Mouse (Mus musculus): Measurements from ENCODE around the gene Prkcb. TPM values are rescaled to one million over a fixed set of nuclear protein-coding genes. Genes with fewer than 3 reads are reported as not detected.

The Prkcb gene
- polyA plus RNA-seq, 1 experiment from 2014 or later = 170 TPM

DNA sequence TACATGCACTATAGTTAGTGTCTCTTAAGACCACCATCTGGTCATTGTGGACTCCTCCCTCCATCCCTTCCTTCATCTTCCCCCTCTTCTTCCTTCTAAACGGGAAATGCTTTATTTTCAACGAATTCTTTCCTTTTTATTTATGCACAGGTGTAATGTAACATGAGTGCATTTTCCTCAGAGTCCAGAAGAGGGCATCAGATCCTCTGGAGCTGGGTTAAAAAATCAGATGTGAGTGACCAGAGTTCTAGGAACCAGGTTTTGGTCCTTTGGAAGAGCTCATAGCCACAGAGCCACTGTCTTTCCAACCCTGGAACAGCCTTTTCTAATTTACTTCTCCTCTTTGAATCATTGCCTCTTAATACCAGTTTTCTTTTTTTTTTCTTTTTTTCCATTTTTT lies 6.0 kb upstream of the Prkcb start:
- H3K36me3 ChIP-seq (ENCODE audit: control insufficient read depth, insufficient read depth, low read length) = no peaks in the 10 kb centered on the region
- no peak overlapping the region for H3K9ac ChIP-seq (replicated peaks; ENCODE audit: low read depth, low read length)
- ATAC-seq (ENCODE audit: low read depth) = no peak

DNA sequence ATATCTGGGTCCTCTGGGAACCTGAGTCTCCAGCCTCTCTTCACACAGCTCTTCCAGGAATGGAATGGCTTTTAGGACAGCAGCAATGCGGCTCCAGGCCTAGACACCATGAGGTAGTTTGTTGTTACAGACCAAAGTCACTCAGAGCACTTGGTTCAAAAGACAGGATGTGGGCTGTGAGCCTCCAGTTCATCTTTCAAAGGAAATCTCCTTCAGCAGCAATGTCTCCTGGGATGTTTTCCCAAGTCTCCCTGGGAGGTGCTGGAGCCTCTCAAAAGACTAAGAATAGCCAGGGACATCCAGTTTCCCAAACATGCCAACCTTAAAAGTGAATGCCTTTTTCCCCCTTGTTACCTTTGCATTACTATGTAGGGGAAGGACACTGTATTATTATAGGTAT lies 1.3 kb upstream of the Prkcb start:
- no peaks in the 10 kb centered on the region for H3K27me3 ChIP-seq (ENCODE audit: control insufficient read depth, insufficient read depth, low read length)
- 58% methylated on average over 1 of the region's 1 CpGs for WGBS
- H3K9me3 ChIP-seq (ENCODE audit: control insufficient read depth, low read length) = no peaks in the 10 kb centered on the region
- H3K9ac ChIP-seq (replicated peaks; ENCODE audit: low read depth, low read length) = no peak overlapping the region
- H3K36me3 ChIP-seq (ENCODE audit: control insufficient read depth, insufficient read depth, low read length) = no peaks in the 10 kb centered on the region
- peaks cover 8% of the 10 kb centered on the region for H3K4me1 ChIP-seq (ENCODE audit: control insufficient read depth, insufficient read depth, low read length)
- ATAC-seq (ENCODE audit: low read depth) = no peak
- H3K4me3 ChIP-seq (ENCODE audit: low read depth, low read length) = no peak overlapping the region
- no peak overlapping the region for H3K4me2 ChIP-seq (ENCODE audit: low read depth, low read length)
- H3K27ac ChIP-seq (ENCODE audit: low read depth, low read length) = no peak overlapping the region

More for the DNA sequence above, 6.0 kb upstream of the Prkcb start:
- H3K4me2 ChIP-seq (ENCODE audit: low read depth, low read length) = no peak overlapping the region
- no peak overlapping the region for H3K4me3 ChIP-seq (ENCODE audit: low read depth, low read length)
- no peaks in the 10 kb centered on the region for H3K4me1 ChIP-seq (ENCODE audit: control insufficient read depth, insufficient read depth, low read length)
- H3K9me3 ChIP-seq (ENCODE audit: control insufficient read depth, low read length) = no peaks in the 10 kb centered on the region
- H3K27ac ChIP-seq (ENCODE audit: low read depth, low read length) = no peak overlapping the region
- WGBS = 84% methylated on average over 2 of the region's 2 CpGs
- H3K27me3 ChIP-seq (ENCODE audit: control insufficient read depth, insufficient read depth, low read length) = no peaks in the 10 kb centered on the region

DNA sequence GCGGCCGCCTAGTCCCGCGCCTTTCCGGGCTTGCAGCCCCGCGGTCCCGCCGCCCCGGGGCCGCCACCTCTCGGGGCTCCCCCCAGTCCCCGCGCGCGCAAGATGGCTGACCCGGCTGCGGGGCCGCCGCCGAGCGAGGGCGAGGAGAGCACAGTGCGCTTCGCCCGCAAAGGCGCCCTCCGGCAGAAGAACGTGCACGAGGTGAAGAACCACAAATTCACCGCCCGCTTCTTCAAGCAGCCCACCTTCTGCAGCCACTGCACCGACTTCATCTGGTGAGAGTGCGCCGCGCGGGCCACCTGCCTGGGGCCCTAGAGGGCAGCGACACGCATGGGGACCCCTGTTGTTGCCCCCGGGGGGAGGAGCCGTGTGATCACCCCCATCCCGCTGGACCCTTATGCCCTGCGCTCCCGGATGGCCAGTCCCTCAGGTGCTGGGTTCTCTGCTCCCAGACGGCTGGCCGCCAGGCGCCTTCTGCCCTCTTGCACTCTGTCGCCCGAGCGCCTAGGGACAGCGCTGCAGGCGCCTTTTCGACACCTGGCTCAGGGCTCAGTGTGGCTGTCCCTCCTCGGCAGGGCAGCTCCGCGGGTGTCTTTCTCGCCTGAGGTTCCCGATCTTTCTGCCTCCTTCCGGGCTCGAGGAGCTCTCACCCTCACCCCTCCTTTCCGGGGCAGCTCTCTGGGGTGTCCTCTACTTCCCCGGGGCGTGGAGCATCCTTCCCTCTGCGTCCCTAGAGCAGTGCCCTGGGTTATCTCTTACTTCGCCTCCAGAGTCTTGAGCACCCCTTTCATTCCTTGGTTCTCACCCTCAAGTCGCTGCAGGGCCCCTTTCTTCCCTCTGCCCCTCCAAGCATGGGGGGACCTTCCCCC lies 926 bp downstream of the Prkcb start:
- no peaks in the 10 kb centered on the region for H3K36me3 ChIP-seq (ENCODE audit: control insufficient read depth, insufficient read depth, low read length)
- H3K27me3 ChIP-seq (ENCODE audit: control insufficient read depth, insufficient read depth, low read length) = no peaks in the 10 kb centered on the region
- peaks cover 8% of the 10 kb centered on the region for H3K4me1 ChIP-seq (ENCODE audit: control insufficient read depth, insufficient read depth, low read length)
- 0% methylated on average over 63 of the region's 66 CpGs for WGBS
- H3K27ac ChIP-seq (ENCODE audit: low read depth, low read length) = 0 out of 2 replicates have a peak overlapping the region, but pooled peaks have one; percentile 36
- no peaks in the 10 kb centered on the region for H3K9me3 ChIP-seq (ENCODE audit: control insufficient read depth, low read length)
- peak overlapping the region; percentile 64 for H3K4me3 ChIP-seq (ENCODE audit: low read depth, low read length)
- H3K4me2 ChIP-seq (ENCODE audit: low read depth, low read length) = peak overlapping the region; percentile 55
- H3K9ac ChIP-seq (replicated peaks; ENCODE audit: low read depth, low read length) = peak overlapping the region; percentile 39
- peak; percentile 68 for ATAC-seq (ENCODE audit: low read depth)

DNA sequence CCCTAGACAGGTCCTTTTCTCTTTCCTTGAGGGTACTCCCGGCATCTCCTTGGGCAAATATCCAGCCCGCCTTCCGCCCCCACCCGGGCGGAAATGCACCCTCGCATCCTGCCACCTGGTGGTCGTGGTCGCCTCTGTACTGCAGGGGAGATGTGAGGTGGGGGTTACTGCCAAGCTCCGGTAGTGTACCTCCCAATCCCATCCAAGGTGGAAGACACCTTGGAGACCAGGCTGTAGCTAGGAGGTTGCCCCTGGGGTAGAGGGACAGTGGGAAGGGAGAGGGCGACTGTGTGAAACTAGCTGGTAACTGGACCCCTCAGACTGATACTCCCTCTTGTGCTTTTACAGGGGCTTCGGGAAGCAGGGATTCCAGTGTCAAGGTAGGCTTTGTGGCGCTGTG lies 1.6 kb downstream of the Prkcb start:
- ATAC-seq (ENCODE audit: low read depth) = peak; percentile 15; the same call in 1 of the 2 replicates
- no peaks in the 10 kb centered on the region for H3K27me3 ChIP-seq (ENCODE audit: control insufficient read depth, insufficient read depth, low read length)
- H3K4me1 ChIP-seq (ENCODE audit: control insufficient read depth, insufficient read depth, low read length) = peaks cover 8% of the 10 kb centered on the region
- H3K9me3 ChIP-seq (ENCODE audit: control insufficient read depth, low read length) = no peaks in the 10 kb centered on the region
- H3K4me2 ChIP-seq (ENCODE audit: low read depth, low read length) = peak overlapping the region; percentile 55
- peak overlapping the region; percentile 39 for H3K9ac ChIP-seq (replicated peaks; ENCODE audit: low read depth, low read length)
- WGBS = 11% methylated on average over 12 of the region's 12 CpGs
- H3K36me3 ChIP-seq (ENCODE audit: control insufficient read depth, insufficient read depth, low read length) = no peaks in the 10 kb centered on the region
- H3K4me3 ChIP-seq (ENCODE audit: low read depth, low read length) = peak overlapping the region; percentile 64
- H3K27ac ChIP-seq (ENCODE audit: low read depth, low read length) = no peak overlapping the region

DNA sequence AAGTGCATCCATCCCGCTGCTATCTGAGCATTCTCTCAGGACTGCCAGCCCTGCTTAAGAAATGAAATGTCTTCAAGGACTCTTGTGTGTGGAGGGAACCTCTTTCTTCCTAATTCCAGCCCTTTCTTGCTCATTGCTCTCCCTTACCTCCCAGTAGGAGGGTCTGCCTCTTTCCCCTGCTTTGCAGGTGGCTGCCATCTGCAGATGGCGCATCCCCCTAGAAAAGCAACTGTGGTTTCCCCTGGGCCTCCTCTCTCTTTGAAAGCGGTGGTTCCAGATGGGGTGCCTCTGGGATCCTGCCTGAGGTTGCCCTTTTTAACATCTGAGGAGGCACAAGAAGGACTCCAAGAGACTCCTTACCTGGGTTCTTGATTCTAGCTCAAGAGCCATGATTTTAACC lies 2.2 kb downstream of the Prkcb start:
- Histone ChIP-seq H3K36me3 (ENCODE audit: control insufficient read depth, insufficient read depth, low read length) (no peaks in the 10 kb centered on the region), H3K4me3 (ENCODE audit: low read depth, low read length) (peak overlapping the region; percentile 64), H3K9ac (replicated peaks; ENCODE audit: low read depth, low read length) (no peak overlapping the region; the same call in 1 of the 2 replicates), H3K4me1 (ENCODE audit: control insufficient read depth, insufficient read depth, low read length) (peaks cover 8% of the 10 kb centered on the region), H3K9me3 (ENCODE audit: control insufficient read depth, low read length) (no peaks in the 10 kb centered on the region), H3K4me2 (ENCODE audit: low read depth, low read length) (peak overlapping the region; percentile 55), H3K27ac (ENCODE audit: low read depth, low read length) (no peak overlapping the region), H3K27me3 (ENCODE audit: control insufficient read depth, insufficient read depth, low read length) (no peaks in the 10 kb centered on the region)
- ATAC-seq (ENCODE audit: low read depth) = no peak
- WGBS = 47% methylated on average over 3 of the region's 3 CpGs

DNA sequence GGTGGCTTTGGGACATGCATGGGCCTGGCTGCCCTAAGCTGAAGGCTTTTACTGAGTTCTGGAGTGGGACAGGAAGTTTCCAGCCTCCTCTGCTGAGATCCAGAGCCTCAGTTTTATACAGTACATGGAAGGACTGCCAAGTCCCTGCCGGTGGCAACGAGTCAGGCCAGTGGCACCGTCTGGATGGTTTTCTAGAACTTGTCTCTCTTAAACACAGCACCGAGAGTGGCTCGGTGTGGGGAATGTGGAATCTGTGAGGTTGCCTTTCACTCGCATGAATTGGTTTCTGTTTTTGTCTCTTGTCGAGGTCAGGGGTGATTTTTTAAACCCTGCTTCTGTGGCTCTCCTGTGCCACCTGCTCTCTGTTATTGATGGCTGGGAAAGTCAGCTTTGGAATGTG lies 3.6 kb downstream of the Prkcb start:
- WGBS = 60% methylated on average over 7 of the region's 7 CpGs
- Histone ChIP-seq H3K9ac (replicated peaks; ENCODE audit: low read depth, low read length) (no peak overlapping the region), H3K4me2 (ENCODE audit: low read depth, low read length) (no peak overlapping the region), H3K27ac (ENCODE audit: low read depth, low read length) (no peak overlapping the region), H3K27me3 (ENCODE audit: control insufficient read depth, insufficient read depth, low read length) (no peaks in the 10 kb centered on the region), H3K4me1 (ENCODE audit: control insufficient read depth, insufficient read depth, low read length) (peaks cover 8% of the 10 kb centered on the region), H3K9me3 (ENCODE audit: control insufficient read depth, low read length) (no peaks in the 10 kb centered on the region), H3K36me3 (ENCODE audit: control insufficient read depth, insufficient read depth, low read length) (no peaks in the 10 kb centered on the region), H3K4me3 (ENCODE audit: low read depth, low read length) (no peak overlapping the region)
- ATAC-seq (ENCODE audit: low read depth) = no peak

DNA sequence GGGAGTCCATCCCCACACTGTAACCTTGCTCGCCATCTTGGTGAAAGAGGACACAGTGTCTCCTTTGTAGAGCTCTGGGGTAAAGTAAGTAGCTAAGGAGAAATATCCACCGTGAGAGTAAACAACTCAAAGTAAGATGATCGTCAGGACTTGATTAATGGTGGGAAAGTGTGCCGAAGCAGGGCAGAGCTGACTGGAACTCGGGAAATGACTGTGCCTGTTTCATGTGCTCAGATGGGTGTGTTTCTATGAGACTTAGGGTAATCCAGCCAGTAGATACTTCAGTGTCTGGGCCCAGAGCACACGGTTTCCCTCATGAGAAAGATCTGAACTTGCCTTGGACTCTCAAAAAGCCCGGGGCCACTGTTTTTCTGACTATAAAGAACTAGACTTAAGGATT lies 5.6 kb downstream of the Prkcb start:
- ATAC-seq (ENCODE audit: low read depth) = no peak
- H3K9me3 ChIP-seq (ENCODE audit: control insufficient read depth, low read length) = no peaks in the 10 kb centered on the region
- no peaks in the 10 kb centered on the region for H3K36me3 ChIP-seq (ENCODE audit: control insufficient read depth, insufficient read depth, low read length)
- H3K4me1 ChIP-seq (ENCODE audit: control insufficient read depth, insufficient read depth, low read length) = peaks cover 8% of the 10 kb centered on the region; the same call in 1 of the 2 replicates
- H3K9ac ChIP-seq (replicated peaks; ENCODE audit: low read depth, low read length) = no peak overlapping the region
- no peak overlapping the region for H3K27ac ChIP-seq (ENCODE audit: low read depth, low read length)
- 78% methylated on average over 7 of the region's 7 CpGs for WGBS
- H3K27me3 ChIP-seq (ENCODE audit: control insufficient read depth, insufficient read depth, low read length) = no peaks in the 10 kb centered on the region
- H3K4me3 ChIP-seq (ENCODE audit: low read depth, low read length) = no peak overlapping the region
- no peak overlapping the region for H3K4me2 ChIP-seq (ENCODE audit: low read depth, low read length)

DNA sequence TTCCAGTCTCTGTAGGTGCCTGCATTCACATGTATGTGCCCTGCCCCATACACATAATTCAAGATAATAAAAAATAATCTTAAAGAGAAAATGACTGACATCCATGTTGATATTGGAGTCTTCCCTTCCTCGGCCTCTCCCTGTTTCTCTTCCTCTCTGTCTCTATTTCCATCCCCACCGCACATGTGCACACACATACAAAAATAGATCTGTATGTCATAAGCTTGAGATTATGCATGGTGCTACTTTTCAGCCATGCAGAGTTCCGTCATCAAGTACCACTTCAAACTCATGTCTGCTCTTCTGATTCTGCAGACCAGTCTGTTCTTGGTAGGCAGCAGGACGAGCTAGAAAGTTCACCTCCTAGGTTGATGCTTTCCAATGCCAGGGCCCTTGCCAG lies 6.8 kb downstream of the Prkcb start:
- WGBS = 91% methylated on average over 4 of the region's 4 CpGs
- H3K27me3 ChIP-seq (ENCODE audit: control insufficient read depth, insufficient read depth, low read length) = no peaks in the 10 kb centered on the region
- H3K9ac ChIP-seq (replicated peaks; ENCODE audit: low read depth, low read length) = no peak overlapping the region
- H3K4me3 ChIP-seq (ENCODE audit: low read depth, low read length) = no peak overlapping the region
- H3K4me1 ChIP-seq (ENCODE audit: control insufficient read depth, insufficient read depth, low read length) = peaks cover 3% of the 10 kb centered on the region; the same call in 1 of the 2 replicates
- H3K9me3 ChIP-seq (ENCODE audit: control insufficient read depth, low read length) = no peaks in the 10 kb centered on the region
- ATAC-seq (ENCODE audit: low read depth) = no peak
- H3K27ac ChIP-seq (ENCODE audit: low read depth, low read length) = no peak overlapping the region
- no peaks in the 10 kb centered on the region for H3K36me3 ChIP-seq (ENCODE audit: control insufficient read depth, insufficient read depth, low read length)
- no peak overlapping the region for H3K4me2 ChIP-seq (ENCODE audit: low read depth, low read length)

DNA sequence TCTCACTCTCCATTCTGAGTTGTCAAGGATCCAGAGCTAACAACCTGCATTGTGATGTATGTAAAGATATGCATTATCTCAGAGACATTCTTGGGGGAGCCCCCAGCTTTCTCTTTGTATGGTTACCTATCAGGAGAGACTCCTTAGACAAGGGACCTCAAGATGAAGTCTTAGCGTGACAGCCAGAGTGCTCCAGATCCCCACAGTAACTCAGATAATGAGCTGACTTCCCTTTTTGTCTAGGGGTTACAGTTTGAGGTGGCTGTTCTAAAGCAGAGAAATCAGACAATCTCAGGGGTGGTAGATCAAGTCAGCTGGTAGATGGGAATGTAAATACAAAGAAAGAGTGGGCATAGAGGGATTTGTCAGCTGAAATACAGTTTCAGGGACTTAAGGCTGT lies 7.8 kb downstream of the Prkcb start:
- H3K4me3 ChIP-seq (ENCODE audit: low read depth, low read length) = no peak overlapping the region
- no peak overlapping the region for H3K4me2 ChIP-seq (ENCODE audit: low read depth, low read length)
- 85% methylated on average over 1 of the region's 1 CpGs for WGBS
- H3K27me3 ChIP-seq (ENCODE audit: control insufficient read depth, insufficient read depth, low read length) = no peaks in the 10 kb centered on the region
- no peaks in the 10 kb centered on the region for H3K36me3 ChIP-seq (ENCODE audit: control insufficient read depth, insufficient read depth, low read length)
- no peak for ATAC-seq (ENCODE audit: low read depth)
- no peaks in the 10 kb centered on the region for H3K9me3 ChIP-seq (ENCODE audit: control insufficient read depth, low read length)
- H3K9ac ChIP-seq (replicated peaks; ENCODE audit: low read depth, low read length) = no peak overlapping the region
- H3K4me1 ChIP-seq (ENCODE audit: control insufficient read depth, insufficient read depth, low read length) = no peaks in the 10 kb centered on the region
- H3K27ac ChIP-seq (ENCODE audit: low read depth, low read length) = no peak overlapping the region
